Comparison of ENCODE assay signal across 31 mouse cellular contexts in genomic region chr1:78433472-78433871, GRCm38 (mm10).
"Had no signal": no experiment of that assay in that cellular context is flagged by ENCODE, and none has a peak within 500 bp of the region (broad histone marks: within the 10 kb centered on the region; RNA-seq: fewer than 3 reads in every experiment).

No protein-coding gene starts in this region.

- H3K4me2 ChIP-seq: heart, embryonic 11.5 days; heart, embryonic 12.5 days; heart, embryonic 13.5 days; heart, embryonic 15.5 days; hindbrain, embryonic 12.5 days; hindbrain, embryonic 13.5 days; hindbrain, embryonic 14.5 days; hindbrain, embryonic 15.5 days; intestine, embryonic 15.5 days; kidney, embryonic 15.5 days had no signal

- H3K27ac ChIP-seq: heart, embryonic 13.5 days; heart, embryonic 15.5 days; hindbrain, embryonic 10.5 days; hindbrain, embryonic 12.5 days; hindbrain, embryonic 13.5 days; hindbrain, embryonic 14.5 days; hindbrain, embryonic 15.5 days; hindbrain, postnatal 0 days; intestine, embryonic 15.5 days; kidney, embryonic 15.5 days; kidney, postnatal 0 days; layer of hippocampus, adult 2 months; left cerebral cortex, adult 2 months had no signal

- H3K9ac ChIP-seq: heart, embryonic 12.5 days; heart, embryonic 13.5 days; heart, embryonic 15.5 days; hindbrain, embryonic 12.5 days; hindbrain, embryonic 13.5 days; hindbrain, embryonic 14.5 days; hindbrain, embryonic 15.5 days; intestine, embryonic 15.5 days; kidney, embryonic 15.5 days had no signal

- H3K4me3 ChIP-seq: heart, embryonic 12.5 days; heart, embryonic 13.5 days; heart, embryonic 15.5 days; hindbrain, embryonic 10.5 days; hindbrain, embryonic 12.5 days; hindbrain, embryonic 13.5 days; hindbrain, embryonic 15.5 days; intestine, embryonic 15.5 days; kidney, embryonic 15.5 days; layer of hippocampus, adult 2 months; left cerebral cortex, adult 2 months had no signal

- H3K27me3 ChIP-seq: heart, embryonic 12.5 days; heart, embryonic 13.5 days; heart, embryonic 15.5 days; hindbrain, embryonic 13.5 days; hindbrain, embryonic 15.5 days; intestine, embryonic 15.5 days; kidney, embryonic 15.5 days had no signal

- DNase-seq: heart, postnatal 10 days; heart, postnatal 14 days; heart, postnatal 36 days; heart, postnatal 4 days; kidney, adult 11 months; kidney, adult 18-20 months; kidney, adult 2 months; kidney, adult 8-10 months; kidney, adult 9 months; kidney, postnatal 10 days; kidney, postnatal 14 days; kidney, postnatal 25 days; kidney, postnatal 36 days; kidney, postnatal 4 days; layer of hippocampus, adult 9-11 months; layer of hippocampus, postnatal 36 days had no signal

- H3K36me3 ChIP-seq: heart, embryonic 15.5 days; hindbrain, embryonic 12.5 days; hindbrain, embryonic 15.5 days; intestine, embryonic 15.5 days had no signal

- H3K9me3 ChIP-seq: heart, embryonic 12.5 days; heart, embryonic 13.5 days; heart, embryonic 15.5 days; hindbrain, embryonic 10.5 days; hindbrain, embryonic 12.5 days; hindbrain, embryonic 13.5 days; hindbrain, embryonic 15.5 days; intestine, embryonic 15.5 days; kidney, embryonic 15.5 days had no signal

- H3K4me1 ChIP-seq: hindbrain, embryonic 12.5 days; hindbrain, embryonic 15.5 days; intestine, embryonic 15.5 days had no signal
